Mouse (Mus musculus) spleen, embryonic (tissue): Measurements from ENCODE around the gene Gas2l1.

ENCODE experiments used
- CTCF ChIA-PET: fragments of 350-600 bp; sonication (Branson Sonifier 250); formaldehyde crosslinking; loops from one replicate; lab custom pipeline; 2022; lab: Charles Lee

Gene Gas2l1

GRCm38 (mm10) chr11:5046321-5046926 is 18.7 kb downstream of the Gas2l1 start:
- CTCF ChIA-PET: interaction anchor here (0.7 to 0.8 kb wide), 2 partner anchors 16 to 57 kb away, joined by 4 to 9 read pairs; no protein-coding TSS in a partner anchor

- CTCF ChIA-PET: no interaction called here
These were observed 22.3 kb downstream of the Gas2l1 start for GRCm38 (mm10) chr11:5042645-5043381.

GRCm38 (mm10) chr11:5041144-5041780 is 23.9 kb downstream of the Gas2l1 start:
- CTCF ChIA-PET: no interaction called here

- CTCF ChIA-PET: interaction anchor here (0.8 kb wide), 1 partner anchor 50 kb away, joined by 3 read pairs; no protein-coding TSS in a partner anchor
These were observed 24.5 kb downstream of the Gas2l1 start for GRCm38 (mm10) chr11:5040585-5040984.

- CTCF ChIA-PET: interaction anchor here (0.5 kb wide), 1 partner anchor 122 kb away, joined by 3 read pairs; no protein-coding TSS in a partner anchor
These were observed 27.8 kb downstream of the Gas2l1 start for GRCm38 (mm10) chr11:5037146-5037854.

GRCm38 (mm10) chr11:5035421-5035820 is 29.7 kb downstream of the Gas2l1 start:
- CTCF ChIA-PET: interaction anchor here (1.0 kb wide), 1 partner anchor 19 kb away, joined by 4 read pairs; no protein-coding TSS in a partner anchor

GRCm38 (mm10) chr11:5033136-5033535 is 32.0 kb downstream of the Gas2l1 start:
- CTCF ChIA-PET: no interaction called here

- CTCF ChIA-PET: no interaction called here
These were observed 32.4 kb downstream of the Gas2l1 start for GRCm38 (mm10) chr11:5032706-5033105.

GRCm38 (mm10) chr11:5028228-5028627 is 36.9 kb downstream of the Gas2l1 start:
- CTCF ChIA-PET: no interaction called here

GRCm38 (mm10) chr11:5025108-5025507 is 40.0 kb downstream of the Gas2l1 start:
- CTCF ChIA-PET: no interaction called here

- CTCF ChIA-PET: no interaction called here
These were observed 47.6 kb downstream of the Gas2l1 start for GRCm38 (mm10) chr11:5017506-5017905.

- CTCF ChIA-PET: no interaction called here
These were observed 48.8 kb downstream of the Gas2l1 start for GRCm38 (mm10) chr11:5016286-5016685.

- CTCF ChIA-PET: no interaction called here
These were observed 49.4 kb downstream of the Gas2l1 start for GRCm38 (mm10) chr11:5015720-5016119.

- CTCF ChIA-PET: no interaction called here
These were observed 52.9 kb downstream of the Gas2l1 start for GRCm38 (mm10) chr11:5012213-5012715.

- CTCF ChIA-PET: no interaction called here
These were observed 53.6 kb downstream of the Gas2l1 start for GRCm38 (mm10) chr11:5011480-5011879.

- CTCF ChIA-PET: no interaction called here
These were observed 54.9 kb downstream of the Gas2l1 start for GRCm38 (mm10) chr11:5010205-5010604.

GRCm38 (mm10) chr11:5009354-5010074 is 55.6 kb downstream of the Gas2l1 start:
- CTCF ChIA-PET: no interaction called here

- CTCF ChIA-PET: no interaction called here
These were observed 56.3 kb downstream of the Gas2l1 start for GRCm38 (mm10) chr11:5008867-5009266.

- CTCF ChIA-PET: interaction anchor here (0.6 kb wide), 1 partner anchor 109 kb away, joined by 3 read pairs; no protein-coding TSS in a partner anchor
These were observed 57.9 kb downstream of the Gas2l1 start for GRCm38 (mm10) chr11:5007186-5007585.

GRCm38 (mm10) chr11:5005528-5005927 is 59.6 kb downstream of the Gas2l1 start:
- CTCF ChIA-PET: no interaction called here
